Mouse (Mus musculus): ENCODE results near the gene Nfrkb. TPM values are rescaled to one million over a fixed set of nuclear protein-coding genes. Genes with fewer than 3 reads are reported as not detected.

Nfrkb gene
- total RNA-seq, 2 experiments from 2014 or later: 24.5 to 25.1 TPM

Other genes starting within 250 kb of the Nfrkb start
- gene Aplp2, start 174.4 kb upstream of the Nfrkb start, total RNA-seq (2021): 100 to 1,000 TPM; 590 to 591 TPM
- gene Prdm10, start 105.7 kb upstream of the Nfrkb start, total RNA-seq (2021): 10 to 100 TPM; 20.4 to 20.7 TPM
- gene Tmem45b, start 78.3 kb downstream of the Nfrkb start, total RNA-seq (2021): not detected

All from left cerebral cortex, adult 18-20 months (tissue).